Mouse (Mus musculus) kidney, postnatal 0 days (tissue): ENCODE data around the gene Itsn1. TPM values are rescaled to one million over a fixed set of nuclear protein-coding genes. Genes with fewer than 3 reads are reported as not detected.

ENCODE experiments used
- ATAC-seq: fragments of 200-750 bp; cut with Nextera tagmentation; replicated peaks from 2 replicates; pipeline ENCODE4 v1.8.0; 2017; ENCODE audit warnings: low read depth, moderate number of reproducible peaks, moderate TSS enrichment, moderate library complexity; ENCODE audit not compliant: low FRiP score
- DNase-seq: peaks from one replicate; pipeline ENCODE4 v3.0.0-alpha.2; 2016; ENCODE audit warnings: low spot score
- H3K27ac ChIP-seq: fragments of 300-500 bp; sonication (generic); 2 replicates; pipeline ENCODE4 v1.5.1; 2014; ENCODE audit warnings: mild to moderate bottlenecking
- H3K27me3 ChIP-seq: fragments of 300-500 bp; sonication (generic); 2 replicates; pipeline ENCODE4 v1.6.1; 2014; ENCODE audit warnings: low read length, mixed read lengths; ENCODE audit not compliant: insufficient read depth
- H3K36me3 ChIP-seq: fragments of 300-500 bp; sonication (generic); 2 replicates; pipeline ENCODE4 v1.6.1; 2014; ENCODE audit warnings: low read length, mixed read lengths; ENCODE audit not compliant: insufficient read depth
- H3K4me1 ChIP-seq: fragments of 300-500 bp; sonication (generic); replicated peaks from 2 replicates; pipeline ENCODE4 v1.6.1; 2014; ENCODE audit warnings: antibody characterized with exemption, low read length, mixed read lengths; ENCODE audit not compliant: insufficient read depth
- H3K4me2 ChIP-seq: fragments of 300-500 bp; sonication (generic); 2 replicates; pipeline ENCODE4 v1.6.1; 2014; ENCODE audit warnings: mild to moderate bottlenecking, low read length, moderate library complexity, mixed read lengths
- H3K4me3 ChIP-seq: fragments of 300-500 bp; sonication (generic); replicated peaks from 2 replicates; pipeline ENCODE4 v1.5.1; 2014; ENCODE audit warnings: low read depth, low read length
- H3K9ac ChIP-seq: fragments of 300-500 bp; sonication (generic); 2 replicates; pipeline ENCODE4 v1.6.1; 2014; ENCODE audit warnings: low read depth, low read length
- H3K9me3 ChIP-seq: fragments of 300-500 bp; sonication (generic); replicated peaks from 2 replicates; pipeline ENCODE4 v1.6.1; 2016; ENCODE audit warnings: low read length, inconsistent platforms, mixed read lengths
- CTCF ChIP-seq: IDR thresholded peaks from 2 replicates; pipeline ENCODE4 v1.5.1; 2016; ENCODE audit warnings: antibody characterized with exemption, low read depth, mild to moderate bottlenecking, moderate library complexity
- WGBS: fragments of 180-500 bp; shearing (Covaris S2); extraction: QIAGEN DNeasy Blood & Tissue Kit; methylation state at CpG from one replicate; pipeline ENCODE4 v1.1.7; 2014; 5-methylcytosine and 5-hydroxymethylcytosine counted together
- polyA plus RNA-seq: library from polyadenylated mRNA; unstranded; fragments of >200 nt; fragmentation: Nextera tagmentation; extraction: Ambion mirVana; gene quantifications from 2 replicates; pipeline ENCODE4 v1.2.1, GENCODE M21; 2015

The Itsn1 gene
- polyA plus RNA-seq, 1 experiment from 2014 or later = 14.4 TPM

DNA sequence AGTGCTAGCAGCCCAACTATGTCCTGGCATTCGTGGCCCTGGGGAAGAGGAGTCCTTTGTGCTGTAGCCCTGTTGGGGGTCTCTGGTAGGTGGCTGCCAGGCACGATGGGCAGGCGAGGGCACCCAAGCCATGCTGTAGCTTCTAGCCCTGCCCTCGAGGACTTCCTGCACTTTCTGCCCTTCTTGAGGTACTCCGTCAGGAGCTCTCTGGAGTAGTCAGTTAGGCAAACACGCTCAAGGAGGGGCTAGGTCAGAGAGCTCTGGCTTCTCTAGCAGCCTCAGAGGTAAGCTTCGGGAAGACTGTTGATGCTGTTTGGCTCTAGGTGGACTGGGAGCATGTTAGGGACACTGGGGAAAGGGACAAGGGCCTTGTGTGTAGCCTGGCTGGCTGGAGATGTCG, 195.3 kb downstream of the Itsn1 start:
- Histone ChIP-seq H3K4me3 (no peak overlapping the region), H3K36me3 (peaks cover 61% of the 10 kb centered on the region), H3K27ac (no peak overlapping the region), H3K9ac (no peak overlapping the region), H3K9me3 (no peaks in the 10 kb centered on the region), H3K4me1 (no peaks in the 10 kb centered on the region), H3K4me2 (no peak overlapping the region), H3K27me3 (no peaks in the 10 kb centered on the region)
- no peak for TF ChIP-seq CTCF
- DNase-seq = no peak
- 93% methylated on average over 8 of the region's 8 CpGs for WGBS
- ATAC-seq = no peak

DNA sequence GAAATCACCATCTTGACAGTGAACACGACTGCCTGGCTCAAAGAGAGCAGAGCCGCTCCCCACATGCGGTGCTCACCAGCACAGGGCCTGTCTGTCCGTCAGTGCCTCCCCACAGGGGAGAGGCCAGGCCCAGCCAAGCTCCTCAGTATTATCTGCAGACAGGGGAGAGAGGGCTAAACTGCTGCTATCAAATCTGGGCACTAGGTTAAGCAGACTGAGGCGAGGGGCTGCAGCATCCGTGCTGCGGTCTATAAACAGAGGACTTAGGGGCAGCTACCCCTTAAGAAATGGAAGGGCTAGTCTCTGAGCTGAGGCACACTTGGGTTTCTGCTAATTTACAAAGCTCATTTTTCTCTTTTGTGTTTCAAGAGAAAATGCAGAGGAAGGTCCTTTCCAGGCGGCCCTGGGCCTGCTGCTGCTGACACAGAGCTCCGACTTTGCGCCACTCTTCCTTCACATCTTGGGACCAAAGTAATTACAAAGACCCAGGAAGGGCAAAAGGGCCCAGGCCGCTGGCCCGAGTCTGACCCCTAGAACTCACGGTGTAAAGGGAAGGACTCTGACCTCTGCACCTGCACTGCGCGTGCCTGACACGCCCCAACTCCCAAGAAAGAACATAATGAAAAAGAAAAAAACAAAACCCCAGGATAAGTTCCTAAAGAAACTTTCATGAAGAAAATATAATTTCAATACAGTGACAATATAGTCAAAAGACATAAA, 199.0 kb downstream of the Itsn1 start:
- H3K4me1 ChIP-seq = no peaks in the 10 kb centered on the region
- TF ChIP-seq CTCF = no peak
- DNase-seq (no peak), ATAC-seq (no peak)
- H3K4me3 ChIP-seq = no peak overlapping the region
- WGBS = 89% methylated on average over 16 of the region's 16 CpGs
- no peaks in the 10 kb centered on the region for H3K9me3 ChIP-seq
- H3K4me2 ChIP-seq = no peak overlapping the region
- H3K9ac ChIP-seq = no peak overlapping the region
- H3K27me3 ChIP-seq = no peaks in the 10 kb centered on the region
- H3K36me3 ChIP-seq = peaks cover 61% of the 10 kb centered on the region
- no peak overlapping the region for H3K27ac ChIP-seq

DNA sequence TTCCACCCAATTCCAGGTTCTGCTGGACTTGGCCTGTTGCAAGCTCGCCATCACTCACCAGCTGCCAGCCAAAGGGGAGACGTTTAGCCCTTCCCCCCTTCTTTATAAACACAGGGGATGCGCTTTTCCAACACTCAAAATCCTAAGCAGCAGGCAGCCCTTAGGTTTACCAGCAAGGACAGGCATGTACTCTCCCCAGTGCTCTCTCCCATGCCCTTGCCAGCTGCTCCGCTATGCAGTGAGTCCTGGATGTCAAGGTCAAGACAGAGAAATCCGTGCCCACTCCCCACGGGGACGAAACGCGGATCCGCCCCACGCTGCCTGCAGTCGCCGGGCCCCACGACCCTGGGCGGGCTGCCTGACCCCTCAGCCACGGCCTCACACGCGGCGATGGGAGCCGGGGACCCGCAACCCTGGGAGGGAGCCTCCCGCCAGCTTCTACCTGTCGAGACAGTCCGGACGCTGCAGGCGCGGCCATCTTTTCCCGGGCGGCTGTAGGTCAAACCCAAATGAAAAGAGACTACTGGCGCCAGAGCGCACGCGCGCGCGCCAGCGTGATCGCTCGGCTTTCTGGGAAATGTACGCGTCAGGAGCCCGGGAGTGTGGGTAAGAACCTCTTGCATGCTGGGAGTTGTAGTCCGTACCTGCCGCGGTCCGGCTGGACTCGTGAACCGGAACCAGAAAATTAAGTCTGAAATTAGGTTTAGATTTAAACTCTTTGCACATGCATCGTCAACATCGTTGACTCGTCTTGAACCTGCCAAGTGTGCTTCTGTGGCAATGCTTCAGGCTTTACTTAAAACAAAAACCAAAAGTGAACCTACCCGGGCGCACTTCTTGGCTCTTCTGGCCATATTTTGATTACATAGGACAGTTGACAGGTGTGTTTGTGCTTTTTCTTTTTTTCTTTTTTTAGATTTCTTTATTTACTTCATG, 202.3 kb downstream of the Itsn1 start:
- Histone ChIP-seq H3K4me3 (peak overlapping the region; percentile 81), H3K36me3 (peaks cover 29% of the 10 kb centered on the region), H3K9me3 (no peaks in the 10 kb centered on the region), H3K4me1 (no peaks in the 10 kb centered on the region), H3K9ac (peak overlapping the region; percentile 94), H3K27ac (peak overlapping the region; percentile 88), H3K27me3 (no peaks in the 10 kb centered on the region), H3K4me2 (peak overlapping the region; percentile 64)
- TF ChIP-seq CTCF = no peak
- DNase-seq = peak; percentile 98
- under 1% methylated on average over 53 of the region's 53 CpGs for WGBS
- peak; percentile 91 for ATAC-seq

DNA sequence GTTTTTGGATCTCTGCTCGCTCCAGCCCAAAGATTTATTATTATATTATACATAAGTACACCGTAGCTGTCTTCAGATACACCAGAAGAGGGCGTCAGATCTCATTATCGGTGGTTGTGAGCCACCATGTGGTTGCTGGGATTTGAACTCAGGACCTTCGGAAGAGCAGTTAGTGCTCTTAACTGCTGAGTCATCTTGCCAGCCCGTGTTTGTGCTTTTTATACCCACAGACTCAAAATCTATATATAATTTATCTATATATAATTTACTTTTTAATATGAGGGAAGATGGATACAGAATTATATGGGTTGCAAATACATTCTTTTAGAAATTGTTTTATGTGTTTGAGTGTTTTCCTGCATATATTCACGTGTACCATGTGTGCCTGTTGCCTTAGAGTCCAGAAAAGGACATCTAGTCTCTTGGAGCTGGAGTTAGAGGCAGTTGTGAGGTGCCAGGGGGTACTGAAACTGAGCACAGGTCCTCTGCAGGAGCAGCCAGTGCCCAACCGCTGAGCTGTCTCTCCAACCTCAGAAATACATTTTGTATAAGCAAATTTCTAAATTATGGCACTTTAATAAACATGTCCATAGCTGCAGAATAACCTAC, 203.1 kb downstream of the Itsn1 start:
- H3K9ac ChIP-seq = no peak overlapping the region
- peaks cover 22% of the 10 kb centered on the region for H3K36me3 ChIP-seq
- no peaks in the 10 kb centered on the region for H3K27me3 ChIP-seq
- H3K27ac ChIP-seq = no peak overlapping the region
- DNase-seq (no peak), ATAC-seq (no peak)
- peak; percentile 36 for TF ChIP-seq CTCF
- 51% methylated on average over 8 of the region's 8 CpGs for WGBS
- no peaks in the 10 kb centered on the region for H3K9me3 ChIP-seq
- H3K4me3 ChIP-seq = peak overlapping the region; percentile 81
- no peaks in the 10 kb centered on the region for H3K4me1 ChIP-seq
- peak overlapping the region; percentile 64 for H3K4me2 ChIP-seq

DNA sequence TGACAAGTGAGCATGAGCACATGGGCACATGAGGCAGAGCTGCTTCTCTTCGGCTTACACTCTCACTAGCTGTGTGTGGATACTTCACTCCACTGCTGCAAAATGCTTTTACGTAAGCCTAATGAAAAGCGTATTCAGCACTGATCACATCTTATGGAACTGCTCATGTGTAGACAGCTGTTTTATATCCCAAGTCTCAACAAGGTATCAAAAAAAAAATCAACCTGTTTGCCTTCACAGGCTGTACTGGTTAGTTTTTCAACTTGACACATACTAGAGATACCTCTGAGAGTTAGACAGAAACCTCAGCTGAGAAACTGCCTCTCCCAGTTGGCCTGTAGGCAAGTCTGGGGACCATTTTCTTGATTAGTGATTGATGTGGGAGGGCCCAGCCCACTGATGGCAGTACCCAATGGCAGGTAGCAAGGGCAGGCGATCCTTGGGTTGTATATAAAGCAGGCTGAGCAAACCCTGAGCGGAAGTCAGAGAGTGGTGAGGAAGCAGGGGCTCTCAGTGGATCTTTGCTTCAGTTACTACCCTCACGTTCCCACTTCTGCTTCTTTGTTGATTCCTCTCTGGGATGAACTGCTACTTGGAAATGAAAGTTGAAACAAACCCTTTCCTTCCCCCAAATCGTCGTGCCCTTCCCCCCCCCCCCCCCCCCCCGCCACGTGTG, 203.9 kb downstream of the Itsn1 start:
- H3K27ac ChIP-seq = no peak overlapping the region
- ATAC-seq (no peak), DNase-seq (no peak)
- H3K27me3 ChIP-seq = no peaks in the 10 kb centered on the region
- WGBS = 77% methylated on average over 6 of the region's 10 CpGs
- H3K36me3 ChIP-seq = peaks cover 14% of the 10 kb centered on the region
- H3K4me1 ChIP-seq = no peaks in the 10 kb centered on the region
- no peak overlapping the region for H3K9ac ChIP-seq
- TF ChIP-seq CTCF = no peak
- H3K9me3 ChIP-seq = no peaks in the 10 kb centered on the region
- H3K4me2 ChIP-seq = no peak overlapping the region
- no peak overlapping the region for H3K4me3 ChIP-seq

- peak; percentile 77 for DNase-seq
- H3K4me1 ChIP-seq = no peaks in the 10 kb centered on the region
- no peaks in the 10 kb centered on the region for H3K36me3 ChIP-seq
- peak; percentile 99 for TF ChIP-seq CTCF
- no peak for ATAC-seq
- 31% methylated on average over 8 of the region's 8 CpGs for WGBS
- H3K27me3 ChIP-seq = no peaks in the 10 kb centered on the region
- peak overlapping the region; percentile 23; the same call in 1 of the 2 replicates for H3K4me2 ChIP-seq
- H3K27ac ChIP-seq = peak overlapping the region; percentile 60; the same call in 1 of the 2 replicates
- no peak overlapping the region for H3K9ac ChIP-seq
- no peak overlapping the region for H3K4me3 ChIP-seq
- H3K9me3 ChIP-seq = no peaks in the 10 kb centered on the region
These were observed 206.0 kb downstream of the Itsn1 start for GRCm38 (mm10) chr16:91935108-91935507.
